Mouse (Mus musculus) megakaryocyte, adult 5-6 weeks (primary cell): ENCODE measurements around the gene Mif. TPM values are rescaled to one million over a fixed set of nuclear protein-coding genes. Genes with fewer than 3 reads are reported as not detected.
A peak's percentile ranks its signal among the peaks of the same experiment; 100 is the strongest.
"Not testable (repeated sequence)": the region's sequence is repeated elsewhere in the genome, so short reads cannot be mapped to it uniquely, and the experiment has no call there.

Source experiments
- ATAC-seq: 2 replicates; pipeline ENCODE4 v1.8.0; 2016; ENCODE audit warnings: mild to moderate bottlenecking, inconsistent platforms; ENCODE audit not compliant: poor library complexity, severe bottlenecking
- total RNA-seq, 2 experiments: library from RNA; stranded (forward) in 1 of 2; stranded (reverse) in 1 of 2; fragments of 153-499, 151-499 nt in 1 of 2; fragments of 221-1000, 200-1000 nt in 1 of 2; gene quantifications; 2 replicates each; pipeline versions ENCODE4 v1.2.3 to v1.2.4; 2015 to 2017

The Mif gene
- total RNA-seq (2015) (68.9 and 73.4 TPM in 2 replicates), total RNA-seq (2017) (87.4 and 123 TPM in 2 replicates)

GRCm38 (mm10) chr10:75859786-75860470 lies at the start of gene Mif:
Gene Mif, minus strand, starts transcription at chr10:75860240.
- ATAC-seq: peak; percentile 97

DNA sequence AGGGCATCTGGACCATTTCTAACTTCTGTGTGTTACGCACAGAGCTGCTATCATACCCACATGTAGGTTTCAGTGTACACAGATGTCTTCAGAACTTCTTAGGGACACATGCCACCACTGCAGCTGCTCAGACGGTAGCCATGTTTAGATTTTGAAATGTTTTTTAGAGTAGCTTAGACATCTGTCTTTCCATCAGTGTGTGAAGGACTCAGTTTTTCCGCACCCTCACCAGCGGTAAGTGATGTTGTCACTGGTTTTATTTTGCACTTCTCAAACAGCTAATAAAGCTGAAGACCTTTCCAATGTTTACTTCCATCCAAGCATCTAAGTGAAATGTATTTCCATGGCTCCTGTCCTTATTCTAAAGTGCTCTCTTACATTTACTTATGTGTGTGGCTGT lies 46.8 kb upstream of the Mif start:
- no peak for ATAC-seq

DNA sequence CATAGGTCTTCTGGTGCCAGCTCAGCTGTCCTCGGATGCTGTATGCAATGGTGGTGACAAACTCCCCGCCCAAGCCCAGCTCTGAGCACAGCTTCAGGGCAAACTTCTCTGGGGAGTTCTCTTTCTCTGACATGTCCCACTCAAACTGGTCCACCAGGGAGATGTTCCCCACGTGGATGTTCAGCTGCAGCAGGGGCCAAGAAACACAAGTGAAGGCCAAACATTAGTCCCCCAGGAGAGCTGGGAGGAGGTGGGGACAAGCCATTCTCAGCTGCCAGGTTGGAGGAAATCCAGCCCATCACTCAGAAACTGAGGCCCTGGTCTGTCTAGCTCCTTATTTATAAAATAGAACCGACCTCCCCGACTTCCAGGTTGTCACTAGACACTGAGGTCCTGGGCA lies 44.4 kb upstream of the Mif start:
- no peak for ATAC-seq

DNA sequence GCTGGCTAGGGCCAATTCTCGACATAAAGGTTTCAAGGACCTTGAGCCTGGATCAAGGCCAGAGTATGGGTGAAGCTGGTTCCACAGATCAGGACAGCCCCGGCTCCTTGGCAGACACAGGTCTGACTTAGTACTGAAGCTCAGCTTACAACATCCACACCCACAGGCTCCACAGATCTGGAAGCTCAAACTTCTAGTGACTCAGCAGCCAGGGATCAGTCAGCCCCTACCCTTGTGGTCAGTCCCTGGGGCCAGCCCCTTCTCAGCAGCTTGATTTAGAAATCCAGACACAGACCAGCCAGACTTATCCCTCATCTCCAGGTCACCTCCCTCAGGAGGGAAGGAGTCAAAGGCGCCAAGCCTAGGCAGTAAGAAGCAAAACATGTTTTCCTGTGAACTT lies 38.8 kb upstream of the Mif start:
- no peak for ATAC-seq

DNA sequence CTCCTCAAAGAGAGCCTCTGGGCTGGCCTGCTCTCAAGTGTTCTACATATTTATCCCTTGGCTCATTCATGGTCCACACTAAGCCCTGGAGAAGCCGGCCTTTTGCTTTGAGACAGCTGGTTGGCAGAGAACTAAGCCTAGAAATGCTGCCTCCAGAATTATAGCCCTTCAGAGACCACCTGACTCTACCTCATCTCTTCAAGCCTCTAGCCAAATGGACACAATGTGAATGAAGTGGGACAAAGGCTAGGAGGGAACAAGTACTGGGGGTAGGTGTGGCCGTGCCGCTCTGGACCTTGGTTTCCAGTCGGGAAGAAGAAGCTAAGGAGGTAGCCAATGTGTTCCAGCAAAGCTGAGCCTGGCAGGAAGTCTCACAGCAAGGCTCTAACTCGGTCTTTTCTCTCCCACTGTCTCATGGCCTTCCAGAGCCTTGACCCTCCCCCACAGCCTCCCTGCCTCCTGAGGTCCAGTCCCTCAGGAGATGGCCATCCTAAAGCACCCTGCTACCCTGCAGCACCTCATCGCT lies 38.1 kb upstream of the Mif start:
- ATAC-seq: no peak

- ATAC-seq: 0 out of 2 replicates have a peak, but pooled peaks have one; percentile 13
Measured at GRCm38 (mm10) chr10:75897373-75897772, 37.3 kb upstream of the Mif start.

DNA sequence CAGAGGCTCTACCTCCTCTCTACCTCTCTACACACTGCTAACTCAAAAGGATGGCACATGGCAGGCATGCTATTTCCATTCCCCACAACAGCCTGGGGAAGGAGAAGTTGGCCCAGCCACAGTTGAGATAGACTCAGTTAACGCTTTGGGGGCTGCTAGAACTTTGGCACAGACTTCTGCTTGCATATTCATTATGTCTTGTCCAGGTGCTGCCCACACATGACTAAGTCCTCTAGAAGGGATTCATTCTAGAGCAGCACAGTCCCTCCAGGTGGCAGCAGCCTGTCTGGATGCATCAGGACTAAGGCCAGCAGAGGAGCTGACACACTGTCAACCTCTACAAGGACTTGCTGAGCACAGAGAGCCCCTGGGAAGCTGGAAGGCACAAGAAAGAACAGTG lies 36.2 kb upstream of the Mif start:
- ATAC-seq: no peak

GRCm38 (mm10) chr10:75895730-75896129 lies 35.7 kb upstream of the Mif start:
- ATAC-seq: no peak

- ATAC-seq: no peak
Measured at GRCm38 (mm10) chr10:75894601-75895000, 34.6 kb upstream of the Mif start.

GRCm38 (mm10) chr10:75893089-75893750 lies 33.2 kb upstream of the Mif start, which contains the start of gene Derl3:
Gene Derl3, plus strand, starts transcription at chr10:75893413.
- ATAC-seq: peak; percentile 98

- ATAC-seq: no peak
Measured at GRCm38 (mm10) chr10:75889406-75890153, 29.5 kb upstream of the Mif start.

- not testable (repeated sequence) for ATAC-seq
Measured at GRCm38 (mm10) chr10:75887504-75887903, 27.5 kb upstream of the Mif start.

GRCm38 (mm10) chr10:75884742-75885141 lies 24.7 kb upstream of the Mif start:
- no peak for ATAC-seq

DNA sequence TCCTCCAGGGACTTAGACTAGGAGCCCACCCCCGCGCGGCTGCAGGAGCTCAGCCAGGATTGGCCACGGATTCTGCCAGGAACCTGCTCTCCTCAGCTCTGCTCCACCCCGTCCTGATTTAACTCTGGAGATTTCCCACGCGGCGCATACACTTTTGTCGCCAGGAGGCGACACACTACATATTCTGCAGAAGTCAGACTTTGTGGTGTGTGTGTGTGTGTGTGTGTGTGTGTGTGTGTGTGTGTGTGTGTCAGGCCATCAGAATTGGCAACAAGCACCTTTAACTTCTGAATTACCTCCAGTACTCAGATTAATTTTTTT lies 23.2 kb upstream of the Mif start:
- peak; percentile 68 for ATAC-seq

- no peak for ATAC-seq
Measured at GRCm38 (mm10) chr10:75882433-75883231, 22.6 kb upstream of the Mif start.

DNA sequence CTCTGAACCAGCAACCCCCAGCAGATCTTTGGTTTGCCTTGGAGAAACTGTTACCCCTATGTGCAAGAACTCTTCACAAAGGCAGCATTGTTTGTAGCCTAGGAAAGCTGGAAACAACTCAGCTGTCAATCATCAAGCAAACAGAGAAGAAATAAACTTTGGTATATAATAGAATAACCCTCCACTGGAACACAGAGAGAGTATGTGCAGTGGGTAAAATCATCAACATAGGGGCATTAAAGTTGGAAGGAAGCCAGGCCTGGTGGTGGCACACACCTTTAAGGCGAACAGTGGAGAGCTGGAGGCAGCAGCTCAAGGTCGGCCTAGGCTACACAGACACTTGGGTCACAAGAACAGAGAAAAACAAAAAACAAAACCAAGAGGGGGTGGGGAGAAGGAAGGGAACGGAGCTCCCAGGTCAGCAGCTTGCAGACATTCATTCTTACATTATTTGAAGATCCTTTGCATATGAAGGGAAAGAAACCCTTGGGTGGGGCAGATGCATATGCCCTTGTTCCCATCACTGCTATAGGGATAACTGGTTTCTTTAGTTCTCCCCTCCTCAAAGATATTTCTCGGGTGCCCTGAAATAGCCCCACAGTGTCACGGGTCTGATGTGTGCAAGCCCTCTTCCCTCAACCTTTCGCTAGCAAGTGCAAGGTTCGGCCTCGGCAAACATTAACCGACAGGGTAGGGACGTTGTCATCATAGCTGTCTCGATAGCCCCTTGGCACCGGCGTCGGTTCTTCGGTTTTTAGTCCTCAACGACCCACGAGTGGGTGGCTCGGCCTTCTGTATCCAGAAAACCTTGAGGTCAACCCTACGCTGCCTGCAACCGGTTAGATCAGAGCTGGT lies 21.8 kb upstream of the Mif start:
- no peak for ATAC-seq

DNA sequence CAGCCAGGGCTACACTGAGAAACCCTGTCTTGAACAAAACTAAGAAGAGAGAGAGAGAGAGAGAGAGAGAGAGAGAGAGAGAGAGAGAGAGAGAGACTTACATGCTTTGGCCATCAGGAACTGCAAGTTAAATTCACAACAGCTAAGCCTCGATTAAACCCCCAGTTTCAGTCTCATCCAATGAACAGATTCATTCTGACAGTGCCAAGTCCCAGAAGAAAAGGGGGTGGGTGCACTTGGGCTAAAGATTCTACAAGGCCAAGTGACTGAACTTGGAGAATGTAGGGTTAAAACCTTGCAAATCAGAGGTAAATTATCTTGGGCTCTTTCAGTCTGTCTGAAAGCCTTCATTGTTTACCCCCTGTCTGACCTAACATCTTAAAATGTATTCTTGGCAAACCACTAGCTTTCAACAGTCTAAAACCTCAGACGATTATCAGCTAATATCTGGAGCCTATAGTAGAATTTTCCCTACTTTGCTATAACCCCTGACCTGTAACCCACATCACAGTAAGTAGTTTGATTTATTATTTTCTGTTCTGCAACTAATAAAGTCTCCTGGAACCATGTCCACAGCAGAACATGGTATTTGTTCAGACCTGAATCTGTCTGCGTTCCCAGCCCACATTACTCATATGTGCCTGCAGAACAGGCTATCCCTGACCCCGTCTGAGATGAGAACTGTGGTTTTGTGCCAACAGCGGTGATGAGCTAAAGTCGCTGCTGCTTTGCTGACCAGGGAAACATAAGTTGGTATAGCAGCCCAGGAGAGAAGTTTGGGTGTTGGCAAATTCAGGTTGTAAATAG lies 20.9 kb upstream of the Mif start:
- no peak for ATAC-seq

- ATAC-seq: no peak
Measured at GRCm38 (mm10) chr10:75880351-75880750, 20.3 kb upstream of the Mif start.

DNA sequence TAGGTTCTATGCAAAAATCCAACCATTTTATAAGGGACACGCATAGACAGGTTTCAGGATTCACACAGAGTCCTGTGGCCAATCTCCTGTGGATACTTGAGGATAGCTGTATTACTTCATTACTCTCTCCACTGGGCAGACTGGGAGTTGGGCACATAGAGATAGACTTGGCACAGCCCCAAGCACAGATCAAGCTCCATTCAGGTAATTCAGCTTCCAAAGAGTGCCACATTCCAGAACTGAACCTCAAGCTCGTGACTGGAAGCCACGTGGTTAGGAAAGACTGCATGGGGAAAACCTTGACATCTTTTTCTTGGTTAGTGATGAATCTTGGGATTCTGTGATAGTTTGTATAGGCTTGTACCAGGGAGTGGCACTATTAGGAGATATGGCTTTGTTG lies 18.8 kb upstream of the Mif start:
- no peak for ATAC-seq
